Comparison of ENCODE assay signal across 21 mouse cellular contexts in the genomic region with DNA sequence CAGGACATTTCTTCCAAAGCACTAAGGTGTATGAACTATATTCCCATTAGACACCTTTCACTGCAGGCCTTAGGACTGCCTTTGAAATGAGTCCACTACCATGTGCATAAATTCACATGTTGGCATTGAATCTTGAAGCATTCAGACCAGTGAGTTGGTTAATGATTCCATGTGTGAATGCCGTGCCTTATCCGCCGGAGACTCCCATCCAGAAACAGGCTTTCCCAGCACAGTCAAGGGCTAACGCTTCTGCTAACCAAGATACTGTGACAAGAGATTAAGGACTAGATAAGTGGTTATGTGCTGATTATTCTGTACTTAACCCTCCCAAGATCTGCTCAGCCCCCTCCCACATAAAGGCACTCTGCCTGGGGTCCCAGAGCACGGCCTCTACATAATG.
"Had no signal": no experiment of that assay in that cellular context is flagged by ENCODE, and none has a peak within 500 bp of the region (broad histone marks: within the 10 kb centered on the region; RNA-seq: fewer than 3 reads in every experiment).

No protein-coding gene starts in this region.

- H3K36me3 ChIP-seq: hindbrain, embryonic 13.5 days; hindbrain, embryonic 15.5 days; limb, embryonic 13.5 days; limb, embryonic 15.5 days; liver, embryonic 12.5 days had no signal

- DNase-seq: gastrocnemius, postnatal 14 days; gastrocnemius, postnatal 36 days; heart, adult 11 months; heart, adult 2 months; heart, postnatal 36 days; kidney, adult 18-20 months; kidney, adult 8-10 months; kidney, postnatal 10 days; kidney, postnatal 36 days; layer of hippocampus, adult 9-11 months; layer of hippocampus, postnatal 36 days; left cerebral cortex, postnatal 4 days had no signal

- H3K4me2 ChIP-seq: heart, embryonic 11.5 days; hindbrain, embryonic 13.5 days; hindbrain, embryonic 15.5 days; limb, embryonic 13.5 days; limb, embryonic 15.5 days; liver, embryonic 12.5 days had no signal

- ATAC-seq: hindbrain, postnatal 0 days; intestine, embryonic 16.5 days; liver, embryonic 12.5 days had no signal

- H3K9ac ChIP-seq: hindbrain, embryonic 13.5 days; hindbrain, embryonic 15.5 days; limb, embryonic 13.5 days; limb, embryonic 15.5 days; liver, embryonic 12.5 days; liver, embryonic 14.5 days had no signal

- H3K4me1 ChIP-seq: hindbrain, embryonic 13.5 days; limb, embryonic 15.5 days; liver, embryonic 12.5 days had no signal

- H3K4me3 ChIP-seq: heart, adult 2 months; hindbrain, embryonic 13.5 days; hindbrain, embryonic 15.5 days; limb, embryonic 13.5 days; limb, embryonic 15.5 days; liver, embryonic 12.5 days had no signal

- H3K27ac ChIP-seq: heart, adult 2 months; hindbrain, embryonic 13.5 days; hindbrain, embryonic 15.5 days; hindbrain, postnatal 0 days; limb, embryonic 13.5 days; limb, embryonic 15.5 days; liver, embryonic 12.5 days; liver, embryonic 14.5 days had no signal

- H3K9me3 ChIP-seq: hindbrain, embryonic 13.5 days; hindbrain, embryonic 15.5 days; limb, embryonic 13.5 days; limb, embryonic 15.5 days; liver, embryonic 12.5 days had no signal

- H3K27me3 ChIP-seq: hindbrain, embryonic 13.5 days; hindbrain, embryonic 15.5 days; limb, embryonic 13.5 days; limb, embryonic 15.5 days; liver, embryonic 12.5 days had no signal
